Mouse (Mus musculus) embryonic facial prominence, embryonic 15.5 days (tissue): ENCODE data around the gene Cdnf. TPM values are rescaled to one million over a fixed set of nuclear protein-coding genes. Genes with fewer than 3 reads are reported as not detected.

Experiments
- ATAC-seq: fragments of 200-750 bp; cut with Nextera tagmentation; 2 replicates; pipeline ENCODE4 v1.8.0; 2017; ENCODE audit warnings: low read depth, moderate TSS enrichment; ENCODE audit not compliant: insufficient number of reproducible peaks, low FRiP score, low TSS enrichment
- H3K27ac ChIP-seq: fragments of 300-500 bp; sonication (generic); replicated peaks from 2 replicates; pipeline ENCODE4 v1.5.1; 2015; ENCODE audit warnings: mild to moderate bottlenecking, inconsistent platforms
- H3K27me3 ChIP-seq: fragments of 300-500 bp; sonication (generic); 2 replicates; pipeline ENCODE4 v1.6.1; 2015; ENCODE audit warnings: inconsistent platforms
- H3K36me3 ChIP-seq: fragments of 300-500 bp; sonication (generic); 2 replicates; pipeline ENCODE4 v1.6.1; 2015; ENCODE audit warnings: mild to moderate bottlenecking, inconsistent platforms
- H3K4me1 ChIP-seq: fragments of 300-500 bp; sonication (generic); 2 replicates; pipeline ENCODE4 v1.6.1; 2015; ENCODE audit warnings: inconsistent platforms
- H3K4me2 ChIP-seq: fragments of 300-500 bp; sonication (generic); replicated peaks from 2 replicates; pipeline ENCODE4 v1.6.1; 2015; ENCODE audit warnings: mild to moderate bottlenecking, inconsistent platforms
- H3K4me3 ChIP-seq: fragments of 300-500 bp; sonication (generic); replicated peaks from 2 replicates; pipeline ENCODE4 v1.5.1; 2015; ENCODE audit warnings: mild to moderate bottlenecking, inconsistent platforms
- H3K9ac ChIP-seq: fragments of 300-500 bp; sonication (generic); 2 replicates; pipeline ENCODE4 v1.6.1; 2015; ENCODE audit warnings: inconsistent platforms
- H3K9me3 ChIP-seq: fragments of 300-500 bp; sonication (generic); replicated peaks from 2 replicates; pipeline ENCODE4 v1.6.1; 2016; ENCODE audit warnings: inconsistent platforms
- WGBS: fragments of 180-500 bp; shearing (Covaris S2); methylation state at CpG from one replicate; pipeline ENCODE4 v1.1.7; 2015; 5-methylcytosine and 5-hydroxymethylcytosine counted together
- polyA plus RNA-seq: library from polyadenylated mRNA; unstranded; fragments of >200 nt; fragmentation: Nextera tagmentation; extraction: Ambion mirVana; gene quantifications from 2 replicates; pipeline ENCODE4 v1.2.1, GENCODE M21; 2015

The Cdnf gene
- polyA plus RNA-seq, 1 experiment from 2014 or later: 0.15 TPM

DNA sequence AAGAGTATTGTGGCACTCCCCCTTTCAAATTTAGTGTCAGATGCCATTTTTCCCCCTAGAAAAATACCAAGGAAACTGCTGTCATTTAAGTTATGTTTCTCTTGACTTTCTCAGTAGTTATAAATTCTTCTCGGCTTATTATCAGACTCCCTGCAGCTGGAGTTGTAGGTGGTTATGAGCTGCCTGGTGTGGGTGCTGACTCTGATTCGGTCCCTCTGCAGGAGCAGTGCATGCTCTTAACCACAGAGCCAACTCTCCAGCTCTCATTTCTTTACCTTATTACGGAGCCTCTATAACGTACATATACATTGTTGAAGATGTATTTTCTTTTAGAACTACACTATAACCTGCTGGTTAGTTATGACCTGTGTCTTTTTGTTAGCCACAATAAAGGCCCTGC, 9.7 kb downstream of the Cdnf start:
- Histone ChIP-seq H3K9me3 (no peaks in the 10 kb centered on the region), H3K4me1 (no peaks in the 10 kb centered on the region), H3K27me3 (no peaks in the 10 kb centered on the region), H3K9ac (no peak overlapping the region), H3K4me3 (no peak overlapping the region), H3K36me3 (no peaks in the 10 kb centered on the region), H3K27ac (no peak overlapping the region), H3K4me2 (no peak overlapping the region)
- no peak for ATAC-seq
- WGBS: 78% methylated on average over 4 of the region's 4 CpGs

DNA sequence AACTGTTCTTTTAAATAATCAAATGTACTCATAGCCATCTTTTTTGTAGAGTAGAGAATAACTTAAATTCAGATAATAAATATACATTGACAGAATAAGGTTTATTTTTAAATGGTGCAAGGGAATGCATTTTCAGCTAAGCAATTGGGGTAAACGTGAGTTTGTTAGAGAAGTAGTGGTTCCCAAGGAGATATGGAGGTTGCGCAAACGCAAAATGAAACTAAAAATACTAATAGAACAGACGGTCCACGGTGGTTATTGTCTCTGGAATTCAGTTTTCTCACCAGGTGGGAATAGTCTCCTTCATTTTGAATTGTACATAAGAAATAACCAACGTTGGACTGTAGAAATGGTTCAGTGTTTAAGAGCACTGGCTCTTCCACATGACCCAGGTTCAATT, 13.5 kb downstream of the Cdnf start:
- no peaks in the 10 kb centered on the region for H3K36me3 ChIP-seq
- H3K27ac ChIP-seq: no peak overlapping the region
- H3K4me3 ChIP-seq: no peak overlapping the region
- no peak overlapping the region for H3K9ac ChIP-seq
- 77% methylated on average over 6 of the region's 6 CpGs for WGBS
- no peaks in the 10 kb centered on the region for H3K4me1 ChIP-seq
- H3K27me3 ChIP-seq: no peaks in the 10 kb centered on the region
- H3K9me3 ChIP-seq: no peaks in the 10 kb centered on the region
- no peak for ATAC-seq
- no peak overlapping the region for H3K4me2 ChIP-seq

DNA sequence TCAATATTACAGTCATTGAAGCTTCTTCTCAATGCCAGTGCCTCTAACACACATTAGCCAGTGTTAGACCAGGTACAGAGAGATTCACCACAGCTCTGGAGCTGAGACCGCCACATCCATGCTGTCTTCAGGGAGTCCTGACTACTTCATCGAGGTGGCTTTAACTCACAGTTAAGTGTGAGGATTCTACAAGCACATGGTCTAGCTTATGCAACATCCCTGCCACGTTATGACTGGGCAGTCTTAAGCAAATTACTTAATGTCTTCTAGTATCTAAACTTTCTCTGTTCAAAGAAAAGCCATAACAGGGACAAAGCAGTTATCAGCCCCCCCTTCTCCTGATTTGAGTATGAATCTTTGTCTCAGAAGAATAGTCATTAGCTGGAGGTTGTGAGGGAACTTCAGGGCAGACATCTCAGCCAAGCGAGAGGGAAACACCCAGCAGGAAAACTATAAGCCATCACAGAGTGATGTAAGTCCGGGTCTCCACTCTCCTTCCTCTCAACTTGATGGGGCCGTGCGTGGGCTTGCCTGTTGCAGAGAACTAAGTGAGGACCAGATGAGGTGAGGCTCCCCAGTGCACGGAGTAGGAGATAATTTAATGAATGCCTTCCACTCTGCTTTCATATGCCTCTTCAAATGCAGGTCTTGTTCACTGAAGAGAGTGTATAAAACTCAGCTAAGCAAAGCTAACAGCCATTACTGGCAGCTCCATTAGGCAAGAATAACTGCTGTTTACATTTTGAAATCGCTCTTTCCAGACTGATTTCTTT, 28.7 kb downstream of the Cdnf start:
- Histone ChIP-seq H3K27me3 (0 out of 2 replicates have a peak, but pooled peaks cover 3% of the 10 kb centered on the region), H3K9ac (no peak overlapping the region), H3K36me3 (no peaks in the 10 kb centered on the region), H3K27ac (no peak overlapping the region), H3K4me1 (no peaks in the 10 kb centered on the region), H3K4me2 (no peak overlapping the region), H3K4me3 (no peak overlapping the region), H3K9me3 (no peaks in the 10 kb centered on the region)
- ATAC-seq: no peak
- 62% methylated on average over 9 of the region's 9 CpGs for WGBS

DNA sequence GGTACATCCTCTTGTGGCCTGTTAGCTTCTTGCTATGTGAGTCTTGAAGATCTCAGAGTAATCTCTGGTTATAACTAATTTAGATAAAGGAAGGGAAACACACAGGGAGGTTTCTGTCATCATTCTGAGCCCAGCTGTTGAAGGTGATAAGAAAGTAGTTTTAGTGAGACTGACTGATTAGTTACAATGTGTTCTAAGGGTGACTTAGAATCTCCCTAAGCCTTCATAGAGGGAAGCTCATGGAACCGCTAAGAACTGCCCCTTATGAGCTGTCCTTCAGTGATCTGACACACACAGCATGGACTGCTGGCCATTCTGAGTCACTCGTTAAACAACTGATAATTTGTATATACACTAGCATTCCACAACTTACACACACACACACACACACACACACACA, 33.2 kb downstream of the Cdnf start:
- H3K27me3 ChIP-seq: 0 out of 2 replicates have a peak, but pooled peaks cover 3% of the 10 kb centered on the region
- H3K36me3 ChIP-seq: no peaks in the 10 kb centered on the region
- no peak overlapping the region for H3K27ac ChIP-seq
- H3K9ac ChIP-seq: no peak overlapping the region
- WGBS: 61% methylated on average over 2 of the region's 2 CpGs
- H3K4me1 ChIP-seq: no peaks in the 10 kb centered on the region
- no peak overlapping the region for H3K4me3 ChIP-seq
- no peak for ATAC-seq
- H3K4me2 ChIP-seq: no peak overlapping the region
- H3K9me3 ChIP-seq: no peaks in the 10 kb centered on the region

DNA sequence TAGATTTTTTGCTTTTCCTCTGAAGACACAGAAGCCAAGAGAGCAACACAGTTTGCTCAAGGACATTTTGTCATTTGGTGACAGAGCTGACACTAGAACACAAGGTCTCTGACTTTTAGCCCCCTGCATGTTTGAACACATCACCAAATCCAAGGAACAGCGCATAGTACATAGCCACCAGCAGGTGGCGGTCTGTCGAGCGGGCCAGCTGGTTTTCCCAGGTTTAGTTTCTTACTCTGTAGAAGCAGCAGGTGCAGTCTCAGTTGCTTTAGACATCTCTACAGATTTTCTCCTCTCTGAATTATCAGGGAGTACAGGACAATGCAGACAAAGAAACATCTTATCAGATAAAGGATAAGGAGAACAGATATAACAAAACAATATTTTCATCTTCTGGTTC, 33.8 kb downstream of the Cdnf start:
- WGBS: 1% methylated on average over 4 of the region's 4 CpGs
- H3K4me2 ChIP-seq: no peak overlapping the region
- H3K36me3 ChIP-seq: no peaks in the 10 kb centered on the region
- no peaks in the 10 kb centered on the region for H3K4me1 ChIP-seq
- no peaks in the 10 kb centered on the region for H3K9me3 ChIP-seq
- H3K27me3 ChIP-seq: 0 out of 2 replicates have a peak, but pooled peaks cover 3% of the 10 kb centered on the region
- no peak for ATAC-seq
- no peak overlapping the region for H3K9ac ChIP-seq
- no peak overlapping the region for H3K27ac ChIP-seq
- H3K4me3 ChIP-seq: no peak overlapping the region

DNA sequence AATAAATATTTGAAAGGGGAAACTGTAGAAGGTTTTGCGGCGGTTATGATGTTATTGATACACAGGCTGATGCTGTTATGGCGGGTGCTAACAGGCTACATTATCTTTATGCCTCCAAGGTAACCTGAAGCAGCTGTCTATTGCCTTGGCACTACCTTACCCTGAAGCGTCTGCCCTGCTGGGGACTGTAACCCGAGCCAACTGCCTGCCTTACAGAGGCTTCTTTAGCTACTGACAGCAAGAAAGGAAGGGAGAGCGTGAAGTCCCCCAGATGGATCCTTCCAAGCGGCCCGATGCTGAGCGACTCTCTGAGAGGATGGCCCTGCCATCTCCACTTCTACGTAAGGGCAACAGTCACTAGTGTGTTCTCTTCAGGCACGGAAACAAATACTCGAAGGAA, 57.4 kb downstream of the Cdnf start, which contains the start of gene Fam107b:
Gene Fam107b (plus strand): TSS at position 303 of the 400 bp plus-strand sequence.
- H3K9me3 ChIP-seq: no peaks in the 10 kb centered on the region
- no peak within 1 kb of the TSS for H3K27ac ChIP-seq
- no peak within 1 kb of the TSS for H3K9ac ChIP-seq
- ATAC-seq: no peak
- H3K36me3 ChIP-seq: no peaks in the 10 kb centered on the region
- no peaks in the 10 kb centered on the region for H3K4me1 ChIP-seq
- no peak within 1 kb of the TSS for H3K4me3 ChIP-seq
- no peaks in the 10 kb centered on the region for H3K27me3 ChIP-seq
- no peak within 1 kb of the TSS for H3K4me2 ChIP-seq
- WGBS: 50% methylated on average over 12 of the region's 12 CpGs

DNA sequence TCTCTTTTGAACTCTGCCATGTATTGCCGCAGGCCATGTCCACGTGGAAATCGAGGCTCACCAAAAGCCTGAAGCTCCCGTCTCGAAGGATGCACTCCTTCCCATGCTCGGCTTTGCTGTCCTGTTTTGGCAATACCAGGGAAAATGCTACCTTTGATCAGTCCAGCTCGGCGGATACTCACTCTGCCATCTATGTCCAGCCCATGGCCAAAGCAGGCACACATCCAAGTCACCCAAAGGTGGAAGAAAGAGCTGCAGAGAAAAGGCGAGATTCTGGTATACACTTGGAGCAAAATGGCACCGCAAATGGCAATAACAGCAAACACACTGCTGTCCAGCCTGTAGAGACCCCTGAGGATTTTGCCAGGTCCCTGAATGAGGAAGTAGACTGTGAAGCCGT, 57.8 kb downstream of the Cdnf start:
- H3K4me1 ChIP-seq: no peaks in the 10 kb centered on the region
- H3K36me3 ChIP-seq: no peaks in the 10 kb centered on the region
- ATAC-seq: no peak
- H3K4me2 ChIP-seq: no peak overlapping the region
- H3K9ac ChIP-seq: no peak overlapping the region
- no peak overlapping the region for H3K4me3 ChIP-seq
- no peaks in the 10 kb centered on the region for H3K27me3 ChIP-seq
- no peak overlapping the region for H3K27ac ChIP-seq
- WGBS: 78% methylated on average over 11 of the region's 11 CpGs
- no peaks in the 10 kb centered on the region for H3K9me3 ChIP-seq

DNA sequence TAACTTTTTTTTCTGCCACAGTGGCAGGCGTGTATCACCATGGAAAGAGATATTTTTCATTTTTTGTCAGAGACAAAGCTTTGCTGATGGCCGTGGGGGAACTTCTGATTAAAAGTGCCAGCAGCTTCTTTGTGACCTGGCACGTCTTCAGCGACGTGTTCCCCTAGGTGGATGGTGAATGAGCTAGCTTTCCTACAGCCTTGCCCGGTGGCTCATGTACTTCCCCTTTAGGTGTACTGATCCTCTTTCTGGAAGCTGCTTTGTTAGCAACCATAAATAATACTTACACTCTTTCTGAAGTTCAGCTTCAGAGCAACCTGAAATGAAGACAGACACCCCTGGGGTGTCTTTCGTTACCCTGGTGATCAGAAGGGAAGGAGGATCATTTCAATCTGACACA, 61.1 kb downstream of the Cdnf start:
- H3K4me2 ChIP-seq: no peak overlapping the region
- H3K27me3 ChIP-seq: no peaks in the 10 kb centered on the region
- H3K9ac ChIP-seq: no peak overlapping the region
- 71% methylated on average over 7 of the region's 7 CpGs for WGBS
- H3K4me3 ChIP-seq: no peak overlapping the region
- no peak overlapping the region for H3K27ac ChIP-seq
- H3K9me3 ChIP-seq: no peaks in the 10 kb centered on the region
- ATAC-seq: no peak
- no peaks in the 10 kb centered on the region for H3K4me1 ChIP-seq
- no peaks in the 10 kb centered on the region for H3K36me3 ChIP-seq

DNA sequence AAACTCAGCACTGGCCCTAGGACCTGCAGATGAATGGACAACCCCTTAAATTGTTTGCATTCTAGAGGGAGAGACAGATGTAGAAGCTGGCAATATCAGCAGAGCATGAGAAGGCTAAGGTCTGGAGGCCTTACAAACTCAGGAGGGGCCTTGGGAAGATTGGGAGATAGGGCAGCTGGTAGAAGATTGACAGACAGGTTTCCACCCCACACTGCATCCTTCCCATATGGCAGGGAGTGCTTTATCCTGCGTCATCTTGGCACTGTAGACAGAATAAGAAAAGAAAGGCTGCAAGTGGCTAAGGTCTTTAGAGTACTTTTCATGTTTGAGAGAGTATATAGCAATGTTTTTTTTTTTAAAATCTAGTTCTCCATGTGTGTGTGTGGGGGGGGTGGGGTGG, 62.3 kb downstream of the Cdnf start:
- 75% methylated on average over 1 of the region's 1 CpGs for WGBS
- H3K9ac ChIP-seq: no peak overlapping the region
- no peak for ATAC-seq
- H3K27me3 ChIP-seq: no peaks in the 10 kb centered on the region
- H3K4me1 ChIP-seq: no peaks in the 10 kb centered on the region
- no peaks in the 10 kb centered on the region for H3K9me3 ChIP-seq
- no peak overlapping the region for H3K4me2 ChIP-seq
- H3K36me3 ChIP-seq: no peaks in the 10 kb centered on the region
- H3K27ac ChIP-seq: no peak overlapping the region
- H3K4me3 ChIP-seq: no peak overlapping the region

Other genes with a start within 250 kb of the Cdnf start
- 35.7 and 38.6 TPM in 2 replicates for gene Nmt2, start 228.8 kb upstream of the Cdnf start, polyA plus RNA-seq
- 19.5 and 22.1 TPM in 2 replicates for gene Rpp38, start 180.4 kb upstream of the Cdnf start, polyA plus RNA-seq
- 3.5 and 3.8 TPM in 2 replicates for gene Acbd7, start 176.9 kb upstream of the Cdnf start, polyA plus RNA-seq
- gene Olah, start 115.8 kb upstream of the Cdnf start, polyA plus RNA-seq: 0.15 TPM in 1 of 2 replicates, not detected in the other
- gene Meig1, start 90.4 kb upstream of the Cdnf start, polyA plus RNA-seq: 27.9 and 54.5 TPM in 2 replicates
- 7.7 and 9.4 TPM in 2 replicates for gene Dclre1c, start 88.9 kb upstream of the Cdnf start, polyA plus RNA-seq
- 11.4 and 12.1 TPM in 2 replicates for gene Suv39h2, start 38.0 kb upstream of the Cdnf start, polyA plus RNA-seq
- 4.0 and 4.1 TPM in 2 replicates for gene Gm45902, start 240 bp upstream of the Cdnf start, polyA plus RNA-seq
- 86.8 and 87.6 TPM in 2 replicates for gene Hspa14, start 216 bp upstream of the Cdnf start, polyA plus RNA-seq
- gene Fam107b, start 57.5 kb downstream of the Cdnf start, polyA plus RNA-seq: 34.8 and 42.7 TPM in 2 replicates